Mouse (Mus musculus): ENCODE data around the gene 4930480E11Rik.
"Not testable (repeated sequence)": the region's sequence is repeated elsewhere in the genome, so short reads cannot be mapped to it uniquely, and the experiment has no call there.

Gene 4930480E11Rik

DNA sequence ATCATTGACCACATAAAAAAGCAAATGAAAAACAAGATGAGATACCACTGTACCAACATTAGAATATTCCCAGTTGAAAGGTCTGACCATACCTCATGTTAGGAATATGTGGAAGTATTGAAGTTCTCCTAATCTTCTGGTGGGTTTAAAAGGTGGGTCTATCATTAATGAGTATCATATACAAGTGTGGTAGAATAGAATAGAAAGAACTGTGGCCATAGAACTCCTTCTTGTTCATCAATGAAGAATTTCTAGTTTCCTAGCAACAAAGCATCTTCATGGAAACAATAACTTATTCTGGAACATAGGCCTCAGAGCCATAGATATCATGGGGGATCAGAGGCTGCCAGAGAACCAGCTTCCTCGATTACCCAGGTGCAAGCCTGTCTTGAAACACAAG is at the start of gene 4930480E11Rik:
4930480E11Rik (plus strand) TSS at position 301 of the 400 bp plus-strand sequence.
- no peak for DNase-seq (ENCODE audit: low spot score in 2 of 2)

DNA sequence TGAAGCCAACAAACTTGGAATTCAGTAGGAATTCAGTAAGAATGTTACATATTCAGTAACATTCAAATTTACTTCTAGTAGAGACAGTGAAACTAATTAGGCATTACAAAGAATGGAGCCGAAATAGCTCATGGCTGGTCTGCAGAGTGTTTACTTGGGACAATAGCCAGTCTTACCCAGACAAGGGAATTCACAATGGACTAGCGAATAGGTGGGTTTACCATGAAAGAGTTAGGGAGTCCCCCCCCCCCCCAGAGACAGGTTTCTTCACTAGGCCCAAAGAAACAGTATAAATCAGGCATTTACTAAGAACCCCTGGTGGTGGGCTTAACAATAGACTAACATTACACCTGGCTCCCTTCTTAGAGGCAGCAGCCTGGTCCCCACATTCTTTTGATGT is 33.9 kb downstream of the 4930480E11Rik start:
- not testable (repeated sequence) for DNase-seq (ENCODE audit: low spot score in 2 of 2)

All from spleen, postnatal 10 days (tissue).